Mouse (Mus musculus): Measurements from ENCODE around the gene Tmod2. TPM values are rescaled to one million over a fixed set of nuclear protein-coding genes. Genes with fewer than 3 reads are reported as not detected.
"Not testable (repeated sequence)": the region's sequence is repeated elsewhere in the genome, so short reads cannot be mapped to it uniquely, and the experiment has no call there.

Gene Tmod2
- polyA plus RNA-seq (2017; shearing (Covaris generic)): under 1 TPM in 2 of 3 experiments, not detected in 1; 0.04 to 0.09 TPM

DNA sequence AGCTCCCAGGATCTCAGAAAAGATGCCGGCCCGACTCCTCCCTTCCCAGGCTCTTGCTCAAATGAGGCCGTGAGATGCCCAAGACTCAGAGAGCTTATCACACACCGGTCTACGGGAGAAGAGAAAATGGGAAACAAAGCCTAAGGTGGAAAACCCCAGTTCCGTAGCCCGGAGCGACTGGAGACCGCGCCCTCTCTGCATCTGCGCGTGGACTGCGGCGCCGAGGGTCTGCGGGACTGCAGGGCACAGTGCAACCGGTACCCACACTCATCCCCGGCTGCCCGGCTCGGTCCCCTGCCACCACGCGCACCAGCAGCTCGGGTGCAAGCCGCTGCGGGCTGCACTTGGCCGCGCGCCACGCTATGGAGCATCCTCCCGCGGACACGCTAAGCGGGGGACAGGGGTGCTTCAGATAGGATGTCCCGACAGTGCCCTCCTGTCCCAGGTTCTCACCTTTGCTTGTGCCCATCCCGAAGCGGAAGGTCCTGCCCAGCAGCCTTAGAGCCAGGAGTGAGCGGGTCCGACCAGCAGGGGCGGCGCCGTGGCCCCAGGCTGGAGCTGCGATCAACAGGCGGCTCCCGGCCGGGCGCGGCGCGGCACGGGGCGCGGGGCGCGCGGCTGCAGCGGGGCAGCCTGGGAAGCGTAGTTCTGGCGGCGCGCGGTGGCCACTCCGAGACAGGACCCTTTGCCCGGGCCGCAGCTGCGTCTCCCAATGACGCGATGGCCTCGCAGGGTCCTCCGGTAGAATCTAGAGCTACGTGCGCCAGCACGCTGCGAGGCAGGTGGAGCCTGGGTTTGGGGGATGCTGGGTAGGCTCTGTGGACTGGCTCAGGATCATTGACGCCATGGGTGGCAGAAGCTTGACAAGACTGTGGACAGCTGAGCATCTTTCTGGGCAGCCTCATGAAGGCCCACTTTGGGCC, at the start of gene Tmod2:
Tmod2 (minus strand) TSS at position 755 of the 923 bp plus-strand sequence.
- ATAC-seq: no peak

DNA sequence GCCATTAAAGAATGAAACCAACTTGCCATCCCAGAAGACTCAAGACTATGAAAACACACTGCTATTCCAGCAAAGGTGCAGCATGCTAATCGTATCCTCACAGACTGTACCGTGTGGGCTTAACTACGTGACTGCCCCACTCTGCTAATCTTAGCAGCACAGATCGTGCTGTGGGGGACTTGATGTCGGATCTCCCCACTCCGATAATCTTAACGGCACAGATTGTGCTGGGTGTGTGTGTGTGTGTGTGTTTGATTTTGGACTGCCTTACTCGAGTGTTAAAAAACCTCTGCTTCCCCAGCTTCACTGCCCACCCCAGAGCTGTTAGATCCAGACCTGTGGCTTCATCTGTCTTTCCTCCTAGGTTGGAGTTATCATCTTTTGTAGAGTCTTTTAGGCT, 49.8 kb upstream of the Tmod2 start:
- ATAC-seq: no peak

DNA sequence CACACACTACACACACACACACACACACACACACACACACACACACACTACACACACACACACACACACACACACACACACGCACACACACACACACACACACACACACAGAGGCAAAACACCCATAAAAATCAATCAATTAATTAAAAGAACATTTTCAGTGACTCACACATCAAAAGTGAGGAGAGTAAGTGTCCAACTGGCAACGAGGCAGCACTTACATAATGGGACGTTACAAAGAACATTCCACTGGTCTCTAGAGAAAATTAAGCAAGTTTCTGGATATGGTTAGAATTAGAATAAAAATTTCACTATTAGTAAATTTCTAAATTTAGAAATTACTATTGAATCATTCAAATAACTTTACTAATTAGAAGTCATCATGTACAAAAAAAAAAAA, 45.3 kb upstream of the Tmod2 start:
- ATAC-seq: not testable (repeated sequence)

DNA sequence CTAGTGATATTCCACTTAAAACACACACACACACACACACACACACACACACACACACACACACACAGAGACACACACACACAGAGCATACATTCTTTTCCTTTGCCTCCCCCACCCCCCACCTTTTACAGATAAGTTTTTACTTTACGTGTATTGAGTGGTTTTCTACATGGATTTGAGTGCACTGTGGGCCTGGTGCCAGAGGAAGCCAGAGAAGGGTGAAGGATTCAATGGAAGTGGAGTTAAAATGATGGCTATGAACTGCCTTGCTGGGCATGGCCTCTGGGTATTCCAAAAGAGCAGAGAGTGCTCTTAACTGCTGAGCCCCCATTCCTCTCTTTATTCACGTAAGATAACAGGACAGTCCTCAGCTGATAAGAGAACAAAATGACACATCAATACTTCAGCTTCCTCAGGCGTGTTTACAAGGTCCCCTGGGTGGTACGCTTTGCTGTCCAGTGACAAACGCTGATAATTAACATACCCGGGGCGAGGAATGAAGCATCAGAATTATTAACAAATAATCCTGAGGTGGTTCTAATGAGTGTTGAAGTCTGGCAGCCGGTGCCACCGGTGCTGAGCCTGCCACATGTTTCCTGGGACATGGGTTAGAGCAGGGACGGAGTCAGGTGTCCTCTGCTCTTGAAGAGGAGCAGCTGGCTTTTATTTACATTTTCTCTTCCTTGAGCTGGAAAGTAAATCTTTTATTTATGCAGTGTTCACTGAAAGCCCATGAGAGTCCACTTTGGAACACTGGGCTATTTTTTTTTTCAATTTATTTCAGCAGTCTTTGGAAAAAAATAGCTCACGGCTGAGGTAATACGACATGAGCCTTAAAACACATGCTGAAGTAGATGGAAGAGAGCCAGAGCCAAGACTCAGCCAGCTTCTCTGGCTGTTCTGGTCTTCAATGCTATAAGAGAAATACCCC, 43.1 kb upstream of the Tmod2 start:
- ATAC-seq: no peak

DNA sequence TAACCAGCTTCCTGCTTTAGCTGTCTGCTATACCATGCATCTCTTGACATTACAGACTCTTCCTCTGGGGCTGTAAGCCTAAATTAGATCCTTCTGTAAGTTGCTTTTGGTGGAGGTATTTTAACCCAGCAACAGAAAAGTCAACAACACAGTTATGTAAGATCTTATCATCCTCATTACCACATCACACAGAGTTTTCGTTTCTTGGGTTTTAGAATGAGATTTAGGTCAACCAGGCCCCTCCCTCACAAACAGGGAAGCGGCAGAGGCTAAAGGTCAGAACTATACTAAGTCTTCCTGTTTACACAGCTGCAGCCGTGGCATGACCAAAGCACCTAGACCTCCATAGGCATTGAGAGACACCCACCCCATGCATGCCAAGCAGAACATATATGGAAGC, 34.3 kb upstream of the Tmod2 start:
- peak; percentile 82 for ATAC-seq

DNA sequence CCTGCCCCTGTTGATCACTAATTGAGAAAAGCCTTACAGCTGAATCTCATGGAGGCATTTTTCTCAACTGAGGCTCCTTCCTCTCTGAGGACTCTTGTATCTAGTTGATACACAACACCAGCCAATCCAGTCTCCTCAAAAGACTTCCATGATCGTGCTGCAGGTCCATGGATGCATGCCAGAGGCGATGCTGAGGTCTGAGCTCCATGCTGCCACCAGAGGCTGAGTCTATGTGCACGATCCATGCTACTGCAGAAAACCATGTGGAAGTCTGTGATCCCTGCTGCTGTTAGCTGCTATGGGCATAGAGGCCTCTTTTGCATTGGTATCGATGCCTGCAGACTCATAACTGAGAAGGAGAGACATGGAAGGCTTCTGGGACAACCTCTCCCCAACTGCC, 23.1 kb upstream of the Tmod2 start:
- no peak for ATAC-seq

DNA sequence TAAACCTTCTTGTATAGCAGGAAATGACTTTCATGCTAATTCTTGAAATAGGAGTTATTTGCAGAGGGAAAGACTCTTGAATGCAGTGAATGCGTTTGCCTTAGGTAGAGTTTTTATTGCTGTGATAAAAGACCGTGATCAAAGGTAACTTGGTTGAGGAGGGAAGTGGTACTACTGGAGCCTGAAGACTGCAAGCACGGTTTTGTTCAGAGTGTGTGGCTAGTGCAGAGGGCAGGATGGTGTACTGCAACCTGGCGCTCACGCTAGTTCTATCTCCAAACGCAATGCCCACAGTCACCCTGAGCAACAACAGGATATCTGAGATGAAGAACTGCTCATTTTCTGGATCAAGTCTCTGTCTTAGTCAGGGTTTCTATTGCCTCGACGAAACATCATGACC, 22.5 kb upstream of the Tmod2 start:
- no peak for ATAC-seq

DNA sequence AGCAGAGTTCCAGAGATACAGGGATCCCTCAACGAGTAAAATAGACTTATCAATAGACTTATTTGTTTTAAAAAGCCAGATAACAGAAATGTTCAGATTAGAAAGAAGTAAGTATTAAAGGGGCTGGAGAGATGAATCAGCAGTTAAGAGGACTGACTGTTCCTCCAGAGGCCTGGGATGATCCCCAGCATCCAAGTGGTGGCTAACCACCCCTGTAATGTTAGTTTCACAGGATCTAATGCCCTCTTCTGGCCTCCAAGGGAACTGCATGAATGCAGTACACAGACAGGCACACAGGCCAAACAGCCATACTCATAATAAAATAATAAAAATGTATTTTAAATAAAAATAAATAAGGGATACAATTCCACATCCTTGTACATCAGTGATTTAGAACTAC, 21.8 kb upstream of the Tmod2 start:
- no peak for ATAC-seq

DNA sequence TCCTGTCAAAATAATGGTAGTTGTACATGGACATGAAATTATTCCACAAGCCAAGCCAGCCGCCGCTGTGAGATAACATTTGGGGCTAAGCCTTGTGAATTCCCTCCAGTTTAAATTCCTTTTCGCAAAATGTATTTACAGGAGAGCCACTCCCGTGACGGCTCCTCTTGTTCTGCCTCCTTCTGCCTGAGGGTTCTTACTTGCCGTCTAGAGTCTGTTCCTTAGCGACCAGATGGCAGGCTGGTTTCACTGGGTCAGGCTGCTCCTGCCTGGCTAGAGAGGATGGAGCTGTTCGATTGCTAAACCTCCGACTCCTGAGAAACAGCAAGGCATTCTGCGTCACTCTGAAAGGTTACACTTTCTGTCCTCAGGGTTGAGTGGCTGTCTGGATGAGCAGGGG, 21.0 kb upstream of the Tmod2 start:
- ATAC-seq: no peak

DNA sequence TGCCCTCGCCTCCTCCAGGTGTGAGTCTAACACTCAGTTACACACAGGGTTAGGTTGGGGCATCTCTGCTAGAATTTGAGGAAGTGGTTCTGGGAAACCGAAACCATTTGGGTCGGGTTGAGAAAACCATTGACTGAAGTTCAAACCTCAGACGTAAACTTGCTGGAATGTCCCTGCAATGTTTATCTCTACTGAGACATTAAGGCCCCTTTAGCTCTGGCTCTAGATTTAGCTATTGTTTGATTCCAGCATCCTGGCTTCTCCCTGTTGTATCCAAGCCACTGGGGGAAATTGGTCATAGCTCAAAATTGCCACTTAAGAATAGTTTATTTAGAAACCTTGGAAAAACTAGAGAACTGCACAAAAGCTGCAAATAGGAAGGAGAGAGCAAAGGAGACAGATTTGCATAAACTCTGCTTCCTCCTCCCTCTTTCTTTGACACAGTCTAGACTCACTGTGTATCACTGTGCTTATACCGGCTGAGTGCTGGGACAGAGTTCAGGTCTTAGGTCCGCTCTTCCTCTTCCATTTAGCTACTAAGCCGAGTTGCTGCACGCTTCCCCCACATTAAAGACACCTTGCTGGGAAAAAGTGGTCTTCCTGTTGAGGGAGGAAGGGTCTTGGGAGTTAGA, 19.8 kb upstream of the Tmod2 start:
- ATAC-seq: peak; percentile 72

DNA sequence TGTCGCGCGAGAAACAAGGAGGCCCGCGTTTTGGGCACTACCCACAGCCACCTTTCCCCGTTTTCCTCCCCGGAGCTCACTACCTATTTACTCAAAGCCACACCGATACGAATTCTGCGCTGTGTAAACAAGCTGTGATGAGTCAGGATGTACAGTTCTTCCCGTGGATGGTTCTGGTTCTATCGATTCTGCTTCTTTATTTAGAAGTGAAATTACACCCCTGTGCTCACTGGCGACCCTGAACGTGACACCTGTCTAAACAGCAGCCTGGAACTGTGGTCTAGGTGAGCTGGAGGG, 15.1 kb upstream of the Tmod2 start:
- ATAC-seq: no peak

DNA sequence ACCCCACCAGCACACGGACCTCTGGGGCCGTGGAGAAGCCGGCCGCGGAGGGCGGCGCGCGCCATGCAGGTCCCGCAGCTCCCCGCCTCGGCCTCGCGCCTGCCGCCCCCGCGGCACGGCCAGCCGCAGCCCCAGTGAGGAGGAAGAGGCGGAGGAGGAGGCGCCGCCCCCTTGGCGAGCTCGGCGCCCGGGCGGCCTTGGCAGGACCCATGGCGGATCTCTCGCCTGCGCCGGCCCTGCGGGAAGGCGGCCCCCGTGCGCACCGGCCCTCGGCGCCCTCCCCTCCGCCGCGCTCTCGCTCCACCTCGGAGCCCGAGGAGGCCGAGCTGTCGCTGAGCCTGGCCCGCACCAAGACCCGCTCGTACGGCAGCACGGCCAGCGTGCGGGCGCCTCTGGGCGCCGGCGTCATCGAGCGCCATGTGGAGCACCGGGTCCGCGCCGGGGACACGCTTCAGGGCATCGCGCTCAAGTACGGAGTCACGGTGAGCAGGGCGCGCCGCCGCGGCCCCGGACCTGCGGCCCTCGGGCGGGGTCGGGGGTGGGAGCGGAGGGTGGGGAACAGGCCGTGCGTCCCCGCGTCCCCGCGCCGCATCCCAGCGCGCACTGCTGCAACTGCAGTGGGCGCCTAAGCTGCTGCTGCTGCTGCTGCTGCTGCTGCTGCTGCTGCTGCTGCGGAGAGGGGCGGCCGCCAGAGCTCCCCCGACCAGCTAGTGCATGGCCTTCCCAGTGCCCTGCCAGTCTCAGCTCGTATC, 14.6 kb upstream of the Tmod2 start, which contains the start of gene Lysmd2:
Lysmd2 (plus strand) TSS at position 186 of the 752 bp plus-strand sequence.
- ATAC-seq: peak; percentile 72

DNA sequence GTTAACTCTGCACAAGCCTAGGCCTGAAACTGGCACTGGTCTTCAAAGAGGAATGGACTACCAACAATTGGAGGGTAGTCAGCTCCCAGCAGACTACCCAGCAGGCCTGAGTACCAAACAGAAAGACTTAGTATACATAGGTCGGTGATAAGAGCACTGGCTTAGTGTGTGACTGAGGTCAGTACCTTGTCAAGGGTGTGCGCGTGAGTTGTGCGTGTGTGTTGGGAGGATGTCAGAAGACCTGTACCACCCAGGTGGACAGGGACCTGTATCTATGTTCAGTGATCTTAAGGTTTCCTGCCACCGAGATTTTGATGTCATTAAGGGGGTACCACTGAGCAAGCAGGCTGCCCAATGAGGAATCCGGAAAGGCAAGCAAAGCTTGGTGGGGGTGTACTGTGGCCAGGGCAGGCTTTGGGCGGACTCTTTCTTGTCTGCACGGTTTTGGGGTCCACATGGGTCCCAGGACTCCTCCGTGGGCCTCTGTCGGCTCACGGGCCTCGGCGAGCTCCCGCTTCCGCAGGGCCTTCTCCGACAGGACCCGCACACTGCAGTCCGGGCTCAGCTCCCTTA, 13.9 kb upstream of the Tmod2 start:
- peak; percentile 22 for ATAC-seq

DNA sequence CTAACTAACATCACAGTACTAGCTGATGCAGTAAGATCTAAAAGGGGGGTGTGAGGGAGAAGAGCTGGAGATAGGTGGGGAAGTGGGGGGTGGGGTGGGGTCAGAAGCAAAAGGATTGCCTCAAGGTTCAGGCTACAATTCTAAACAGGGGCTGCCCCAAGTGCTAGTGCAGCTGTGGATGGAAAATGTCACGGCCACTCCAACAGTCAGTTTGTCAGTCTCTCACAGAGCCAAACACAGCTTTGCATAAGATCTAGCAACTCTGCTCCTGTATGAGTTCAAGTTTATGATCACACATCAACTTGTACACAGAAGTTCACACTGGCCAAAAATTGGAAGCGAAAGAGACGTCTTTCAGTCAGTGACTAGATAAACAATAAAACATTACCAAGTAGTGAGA, 10.3 kb upstream of the Tmod2 start:
- ATAC-seq: no peak

DNA sequence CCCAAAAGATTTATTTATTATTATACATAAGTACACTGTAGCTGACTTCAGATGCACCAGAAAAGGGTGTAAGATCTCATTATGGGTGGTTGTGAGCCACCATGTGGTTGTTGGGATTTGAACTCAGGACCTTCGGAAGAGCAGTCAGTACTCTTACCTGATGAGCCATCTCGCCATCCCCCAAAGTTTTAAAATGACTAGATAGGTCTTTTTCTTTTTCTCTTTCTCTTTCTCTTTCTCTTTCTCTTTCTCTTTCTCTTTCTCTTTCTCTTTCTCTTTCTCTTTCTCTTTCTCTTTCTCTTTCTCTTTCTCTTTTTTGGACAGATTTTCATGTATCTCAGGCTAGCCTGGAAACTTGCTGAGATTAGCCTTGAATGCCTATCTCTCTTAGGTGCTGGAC, 8.6 kb upstream of the Tmod2 start:
- peak; percentile 29 for ATAC-seq

DNA sequence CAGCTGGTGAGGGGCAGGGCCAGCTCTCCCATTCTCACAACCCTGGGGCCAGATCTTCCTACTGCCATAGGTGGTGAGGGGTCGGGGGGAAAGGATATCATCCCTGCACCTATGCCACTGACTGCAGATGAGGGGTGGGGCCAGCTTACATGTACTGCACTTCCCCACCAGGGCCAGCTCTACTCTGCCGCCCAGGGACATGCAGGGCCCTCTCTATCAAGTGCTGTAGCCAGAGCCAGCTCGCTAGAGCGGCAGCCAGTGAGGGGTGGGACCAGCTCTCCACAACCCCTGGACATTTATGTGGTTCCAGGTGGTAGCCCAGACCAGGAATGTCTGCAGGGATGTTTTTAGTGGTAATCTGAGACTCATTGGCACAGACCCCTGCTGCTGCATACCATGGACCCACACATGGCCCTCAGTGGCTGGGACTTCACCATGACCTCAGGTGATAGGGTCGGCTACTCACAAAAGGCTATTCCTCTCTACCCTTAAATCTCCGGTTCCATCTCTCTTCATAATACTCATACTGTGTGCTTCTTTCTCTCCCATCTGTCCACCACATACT, 7.8 kb upstream of the Tmod2 start:
- ATAC-seq: no peak

DNA sequence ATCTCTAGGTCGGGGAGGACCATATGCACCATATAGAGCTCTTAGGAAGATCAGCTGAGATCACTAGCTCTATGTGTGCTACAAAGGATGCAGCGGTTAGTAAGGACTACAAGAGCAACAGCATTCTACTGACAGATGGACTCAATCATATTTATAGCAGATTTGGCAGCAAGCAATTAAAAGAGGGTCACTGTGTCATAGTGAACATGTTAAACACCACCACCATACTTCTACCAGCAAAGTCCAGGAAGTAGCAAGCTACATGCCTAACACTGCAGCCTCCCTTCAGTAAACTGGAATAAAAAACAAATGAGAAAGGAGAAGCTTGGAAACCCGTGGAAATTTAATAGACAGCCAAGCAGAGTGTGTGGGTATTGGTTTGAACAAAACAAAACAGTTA, 5.4 kb upstream of the Tmod2 start:
- no peak for ATAC-seq

DNA sequence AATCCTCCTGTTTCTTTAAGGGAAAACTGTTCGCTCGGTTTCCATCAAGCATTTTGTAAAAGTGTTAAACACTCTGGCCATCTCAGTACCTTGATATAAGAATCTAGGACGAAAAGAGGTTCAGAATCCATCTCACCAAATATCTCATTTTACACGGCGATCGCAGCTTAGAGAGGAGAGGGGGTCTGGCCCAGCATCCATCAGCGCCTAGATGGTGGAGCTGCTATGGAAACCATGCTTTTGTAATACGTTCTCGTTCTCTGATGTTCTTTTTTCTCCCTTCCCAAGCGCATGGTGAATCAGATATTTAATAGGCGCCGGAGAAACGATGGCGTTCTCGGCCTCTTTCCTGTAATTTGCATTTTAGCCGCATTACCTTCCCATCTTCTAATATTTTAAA, 1.2 kb downstream of the Tmod2 start:
- no peak for ATAC-seq

DNA sequence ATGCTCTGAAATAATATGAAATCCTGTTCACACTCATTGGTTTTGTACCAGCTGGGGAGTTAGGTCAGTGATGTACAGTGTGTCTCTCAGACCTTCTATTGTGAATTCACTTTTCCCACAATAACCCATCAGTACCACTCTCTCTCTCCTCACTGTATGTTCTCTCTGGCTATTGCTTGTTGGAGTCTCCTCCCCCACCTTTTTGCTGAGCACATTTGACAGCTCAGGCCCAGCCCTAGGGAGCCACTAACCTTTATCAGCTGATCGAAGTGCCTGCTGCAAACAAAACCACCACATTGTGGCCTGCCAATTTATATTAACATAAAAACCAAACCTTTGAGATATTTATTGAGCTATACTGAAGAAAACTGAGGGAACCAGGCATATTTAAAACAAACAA, 1.6 kb downstream of the Tmod2 start:
- no peak for ATAC-seq

DNA sequence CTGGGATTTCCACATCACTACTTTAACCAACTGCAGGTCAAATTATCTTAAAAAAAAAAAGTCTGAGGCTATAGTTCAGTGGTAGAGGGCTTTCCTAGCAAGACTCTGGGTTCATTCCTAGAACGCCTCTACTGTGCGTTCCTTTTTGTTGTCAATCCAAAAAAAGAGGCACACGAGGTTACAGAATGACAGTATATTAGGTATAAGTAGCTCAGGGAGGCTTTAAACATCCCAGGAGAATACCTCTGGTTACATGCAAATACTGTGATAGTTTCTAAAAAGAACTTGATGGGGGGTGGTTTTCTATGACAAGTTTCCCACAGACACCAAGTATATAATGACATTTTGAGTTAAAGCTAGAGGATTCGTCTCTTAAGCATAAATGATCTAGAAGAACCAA, 3.6 kb downstream of the Tmod2 start:
- no peak for ATAC-seq

DNA sequence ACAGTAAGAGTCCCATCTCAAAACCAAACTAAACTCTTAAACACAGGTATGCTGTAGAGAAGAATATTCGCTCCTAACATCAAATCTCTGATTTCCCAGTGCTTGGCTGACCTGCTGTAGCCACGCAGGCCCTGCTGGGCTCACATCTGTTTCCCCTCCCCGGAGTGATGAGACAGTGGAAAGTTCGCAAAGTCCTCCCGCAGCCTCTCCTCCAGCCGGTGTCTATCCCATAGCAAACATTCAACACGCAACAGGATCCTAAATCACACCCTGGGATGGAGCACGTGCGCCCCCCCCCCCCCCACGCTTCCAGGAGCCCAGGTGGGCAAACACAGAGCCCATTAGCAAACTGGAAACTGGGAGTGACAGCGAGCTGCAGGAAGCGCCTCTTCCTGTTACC, 9.6 kb downstream of the Tmod2 start:
- no peak for ATAC-seq

All from inflammation-experienced regulatory T-cells, adult 6 months (primary cell).